Mouse (Mus musculus) lung, adult 2 months (tissue): ENCODE results near the gene Ankdd1b. TPM values are rescaled to one million over a fixed set of nuclear protein-coding genes. Genes with fewer than 3 reads are reported as not detected.

Experiments
- DNase-seq: peaks from one replicate; pipeline ENCODE4 v3.0.0; 2022
- H3K4me1 ChIP-seq: fragments of 200-500 bp; 2 replicates; pipeline ENCODE4 v1.6.1; 2011; ENCODE audit warnings: low read length; ENCODE audit not compliant: control insufficient read depth, insufficient read depth
- H3K4me3 ChIP-seq: fragments of 200-500 bp; replicated peaks from 2 replicates; pipeline ENCODE3; 2011; ENCODE audit warnings: low read depth, mild to moderate bottlenecking, control low read depth, low read length; ENCODE audit errors: extremely low read depth
- CTCF ChIP-seq: fragments of 200-500 bp; IDR thresholded peaks from 2 replicates; pipeline ENCODE4 v1.5.1; 2011; ENCODE audit warnings: mild to moderate bottlenecking, low read length, control low read depth; ENCODE audit not compliant: insufficient read depth
- POLR2A ChIP-seq: fragments of 200-500 bp; IDR thresholded peaks from 2 replicates; pipeline ENCODE4 v1.6.1; 2011; ENCODE audit warnings: low read depth, mild to moderate bottlenecking, control low read depth, low read length, borderline replicate concordance; ENCODE audit errors: extremely low read depth
- WGBS: fragments of 180-500 bp; shearing (Covaris S2); methylation state at CpG from one replicate; pipeline ENCODE4 v1.1.7; 2018; 5-methylcytosine and 5-hydroxymethylcytosine counted together
- polyA plus RNA-seq: library from polyadenylated mRNA; depleted of rRNA; stranded (reverse); fragments of >200 nt; gene quantifications from 2 replicates; pipeline ENCODE4 v1.2.3, GENCODE M21; 2012; rRNA removed

Ankdd1b gene
- polyA plus RNA-seq: 0.06 TPM in 1 of 2 replicates, not detected in the other

- Histone ChIP-seq H3K4me1 (no peaks in the 10 kb centered on the region), H3K4me3 (no peak within 1 kb of the TSS)
- TF ChIP-seq POLR2A (no peak), CTCF (no peak)
- 87% methylated on average over 14 of the region's 14 CpGs for WGBS
- DNase-seq: no peak
These were observed at the start of gene Ankdd1b for GRCm38 (mm10) chr13:96470957-96471356. Gene Ankdd1b (minus strand): TSS chr13:96471198.

GRCm38 (mm10) chr13:96517335-96517734 lies 46.3 kb upstream of the Ankdd1b start:
- DNase-seq: no peak
- Histone ChIP-seq H3K4me1 (no peaks in the 10 kb centered on the region), H3K4me3 (no peak overlapping the region)
- 77% methylated on average over 2 of the region's 2 CpGs for WGBS
- TF ChIP-seq CTCF (no peak), POLR2A (no peak)

GRCm38 (mm10) chr13:96516249-96516648 lies 45.3 kb upstream of the Ankdd1b start:
- 89% methylated on average over 9 of the region's 9 CpGs for WGBS
- Histone ChIP-seq H3K4me3 (no peak overlapping the region), H3K4me1 (0 out of 2 replicates have a peak, but pooled peaks cover 4% of the 10 kb centered on the region)
- TF ChIP-seq CTCF (no peak), POLR2A (no peak)
- no peak for DNase-seq

GRCm38 (mm10) chr13:96514154-96514942 lies 43.4 kb upstream of the Ankdd1b start:
- 73% methylated on average over 5 of the region's 5 CpGs for WGBS
- DNase-seq: no peak
- H3K4me1 ChIP-seq: peaks cover 12% of the 10 kb centered on the region
- H3K4me3 ChIP-seq: no peak overlapping the region
- TF ChIP-seq POLR2A (no peak), CTCF (no peak)

GRCm38 (mm10) chr13:96511893-96512292 lies 40.9 kb upstream of the Ankdd1b start:
- H3K4me1 ChIP-seq: peaks cover 16% of the 10 kb centered on the region
- no peak for DNase-seq
- no peak for TF ChIP-seq CTCF
- TF ChIP-seq POLR2A: no peak
- no peak overlapping the region for H3K4me3 ChIP-seq
- 35% methylated on average over 5 of the region's 5 CpGs for WGBS

GRCm38 (mm10) chr13:96511262-96511661 lies 40.3 kb upstream of the Ankdd1b start:
- H3K4me3 ChIP-seq: no peak overlapping the region
- 20% methylated on average over 1 of the region's 1 CpGs for WGBS
- no peak for TF ChIP-seq CTCF
- TF ChIP-seq POLR2A: no peak
- H3K4me1 ChIP-seq: peaks cover 16% of the 10 kb centered on the region
- no peak for DNase-seq

GRCm38 (mm10) chr13:96510635-96511034 lies 39.6 kb upstream of the Ankdd1b start:
- DNase-seq: no peak
- TF ChIP-seq CTCF (no peak), POLR2A (no peak; the same call in 1 of the 2 replicates)
- Histone ChIP-seq H3K4me3 (no peak overlapping the region), H3K4me1 (peaks cover 16% of the 10 kb centered on the region)
- 32% methylated on average over 13 of the region's 13 CpGs for WGBS

GRCm38 (mm10) chr13:96507541-96507940 lies 36.5 kb upstream of the Ankdd1b start:
- no peak for TF ChIP-seq POLR2A
- no peak for TF ChIP-seq CTCF
- DNase-seq: no peak
- Histone ChIP-seq H3K4me3 (no peak overlapping the region), H3K4me1 (peaks cover 16% of the 10 kb centered on the region)
- WGBS: 78% methylated on average over 4 of the region's 4 CpGs

GRCm38 (mm10) chr13:96506313-96506712 lies 35.3 kb upstream of the Ankdd1b start:
- Histone ChIP-seq H3K4me3 (no peak overlapping the region), H3K4me1 (peaks cover 12% of the 10 kb centered on the region)
- TF ChIP-seq CTCF: no peak
- TF ChIP-seq POLR2A: no peak
- 48% methylated on average over 6 of the region's 6 CpGs for WGBS
- DNase-seq: no peak

- 60% methylated on average over 4 of the region's 4 CpGs for WGBS
- H3K4me3 ChIP-seq: no peak overlapping the region
- peaks cover 9% of the 10 kb centered on the region for H3K4me1 ChIP-seq
- TF ChIP-seq POLR2A (no peak), CTCF (no peak)
- DNase-seq: no peak
These were observed 34.7 kb upstream of the Ankdd1b start for GRCm38 (mm10) chr13:96505661-96506060.
